Mouse (Mus musculus): ENCODE measurements around the gene Dact1. TPM values are rescaled to one million over a fixed set of nuclear protein-coding genes. Genes with fewer than 3 reads are reported as not detected.

Dact1 gene
- total and polyA plus RNA-seq, 3 experiments = 2.7 to 4.6 (median 3.7) TPM

DNA sequence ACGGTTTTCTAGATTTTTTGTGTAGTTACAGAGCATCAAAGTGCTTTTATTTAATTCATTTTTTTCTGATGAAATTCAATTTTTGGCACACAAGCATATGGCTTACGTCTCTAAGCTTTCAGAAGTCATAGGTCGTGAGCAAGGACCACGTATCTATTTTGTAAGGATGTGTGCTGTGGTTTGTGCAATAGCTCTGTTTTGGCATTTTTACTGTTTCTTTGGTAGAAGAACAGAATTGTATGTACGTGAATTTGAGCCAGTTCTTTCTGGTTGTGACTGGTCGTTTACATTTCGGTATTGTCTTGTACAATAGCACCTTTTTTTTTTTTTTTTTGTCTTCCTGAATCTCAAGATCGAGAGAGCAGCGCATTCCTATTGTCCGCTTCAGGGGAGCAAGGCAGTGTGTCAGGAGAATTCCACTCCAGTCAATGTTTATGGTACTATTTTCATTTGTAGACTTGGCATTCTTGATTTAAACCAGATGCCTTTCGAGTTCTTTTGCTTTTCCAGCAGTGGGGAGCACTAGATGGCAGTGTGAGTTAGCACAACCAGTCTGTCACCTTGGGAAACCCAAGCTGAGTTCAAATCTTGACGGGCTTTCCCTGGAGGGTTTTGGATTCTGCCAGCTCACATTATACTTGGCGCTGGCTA is 1.7 kb downstream of the Dact1 start:
- Histone ChIP-seq H3K9me3 (replicated peaks; ENCODE audit: low read length) (peaks cover 8% of the 10 kb centered on the region), H3K4me2 (ENCODE audit: insufficient read depth, low read depth, poor library complexity, severe bottlenecking) (no peak overlapping the region), H3K27me3 (replicated peaks) (no peaks in the 10 kb centered on the region), H3K4me1 (ENCODE audit: control insufficient read depth in 1 of 2, insufficient read depth in 2 of 2) (no peaks in the 10 kb centered on the region), H3K36me3 (replicated peaks in 1 of 2; ENCODE audit: control insufficient read depth in 1 of 2, insufficient read depth in 1 of 2, low read length in 1 of 2) (peaks cover 3 to 24% of the 10 kb centered on the region in 2 experiments), H3K79me2 (replicated peaks; ENCODE audit: control insufficient read depth, extremely low read depth, insufficient read depth, poor library complexity, severe bottlenecking) (no peaks in the 10 kb centered on the region), H3K27ac (ENCODE audit: insufficient read depth, low read depth) (no peak overlapping the region), H3K9ac (ENCODE audit: insufficient read depth, low read depth) (no peak overlapping the region), H3K4me3 (replicated peaks in 1 of 3; ENCODE audit: low read depth in 2 of 3, low read length in 2 of 3, poor library complexity in 1 of 3) (no peak overlapping the region)
- TF ChIP-seq GABPA (IDR thresholded peaks at IDR 0.05; ENCODE audit: insufficient replicate concordance, low read depth, low read length) = no peak
- peak; percentile 69 for TF ChIP-seq RAD21 (IDR thresholded peaks at IDR 0.05; ENCODE audit: low read depth, low read length)
- TF ChIP-seq CHD2 (IDR thresholded peaks at IDR 0.05; ENCODE audit: low read length) = no peak
- no peak for TF ChIP-seq JUND (conservative IDR thresholded peaks at IDR 0.05; ENCODE audit: low read depth, low read length)
- no peak for TF ChIP-seq EP300 (IDR thresholded peaks at IDR 0.05; ENCODE audit: low read length)
- no peak for TF ChIP-seq MAZ (IDR thresholded peaks at IDR 0.05; ENCODE audit: low read depth, low read length)
- no peak for TF ChIP-seq MYC (IDR thresholded peaks at IDR 0.05; ENCODE audit: low read depth, low read length)
- TF ChIP-seq NELFE (IDR thresholded peaks at IDR 0.05; ENCODE audit: low read depth, low read length) = no peak
- TF ChIP-seq ETS1 (conservative IDR thresholded peaks at IDR 0.05; ENCODE audit: low read depth, low read length) = no peak
- TF ChIP-seq BHLHE40 (IDR thresholded peaks at IDR 0.05; ENCODE audit: low read depth, low read length) = no peak
- no peak for TF ChIP-seq ZMIZ1 (IDR thresholded peaks at IDR 0.05; ENCODE audit: low read depth, low read length)
- no peak for TF ChIP-seq SIN3A (IDR thresholded peaks at IDR 0.05; ENCODE audit: low read length)
- TF ChIP-seq ZKSCAN1 (IDR thresholded peaks at IDR 0.05; ENCODE audit: borderline replicate concordance, low read depth, low read length) = no peak
- TF ChIP-seq ZC3H11A (IDR thresholded peaks at IDR 0.05; ENCODE audit: low read depth, low read length) = no peak; the same call in 1 of the 2 replicates
- no peak for TF ChIP-seq POLR2AphosphoS2 (IDR thresholded peaks at IDR 0.05; ENCODE audit: low read depth, low read length)
- TF ChIP-seq TBP (conservative IDR thresholded peaks at IDR 0.05; ENCODE audit: low read depth, low read length) = no peak
- no peak for TF ChIP-seq MXI1 (IDR thresholded peaks at IDR 0.05; ENCODE audit: low read depth, low read length)
- TF ChIP-seq ELF1 (IDR thresholded peaks at IDR 0.05; ENCODE audit: low read depth, low read length) = no peak
- TF ChIP-seq CTCF (conservative IDR thresholded peaks at IDR 0.05 in 1 of 2, IDR thresholded peaks at IDR 0.05 in 1 of 2; ENCODE audit: low read depth in 2 of 2, low read length in 2 of 2) = peak in 1 of 2 experiments; percentile 62; a peak in 2 of 4 replicates
- peak; percentile 54 for TF ChIP-seq SMC3 (IDR thresholded peaks at IDR 0.05; ENCODE audit: low read depth, low read length)
- TF ChIP-seq E2F4 (IDR thresholded peaks at IDR 0.05; ENCODE audit: insufficient replicate concordance, low read depth, low read length) = no peak
- dilution Hi-C loops (cut with MboI; ENCODE audit: extremely low pct_ligation_motif_present, extremely low pct_unique_long_range_greater_than_20kb, low sequenced_read_pairs) (no loop called here), in situ Hi-C loops (cut with MboI; ENCODE audit: low pct_ligation_motif_present, low pct_unique_long_range_greater_than_20kb, low sequenced_read_pairs) (loop anchor here (25.0 kb wide), 1 partner anchor 401 kb away; no protein-coding TSS in a partner anchor)
- DNase-seq (ENCODE audit: extremely low read depth) = peak; percentile 8

DNA sequence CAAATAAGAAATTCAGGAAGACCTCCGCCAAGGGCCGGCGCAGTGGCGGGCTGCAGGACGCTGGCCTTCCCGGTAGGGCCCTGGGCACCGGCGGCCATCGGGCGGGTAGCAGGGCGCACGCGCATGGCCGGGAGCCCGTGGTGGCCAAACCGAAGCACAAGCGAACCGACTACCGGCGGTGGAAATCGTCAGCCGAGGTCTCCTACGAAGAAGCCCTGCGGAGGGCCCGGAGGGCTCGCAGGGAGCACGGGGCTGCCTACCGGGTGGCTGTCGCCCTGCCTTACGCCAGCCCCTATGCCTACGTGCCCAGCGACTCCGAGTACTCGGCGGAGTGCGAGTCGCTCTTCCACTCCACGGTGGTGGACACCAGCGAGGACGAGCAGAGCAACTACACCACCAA is 8.6 kb downstream of the Dact1 start:
- TF ChIP-seq ZKSCAN1 (IDR thresholded peaks at IDR 0.05; ENCODE audit: borderline replicate concordance, low read depth, low read length) (no peak), KAT2A (IDR thresholded peaks at IDR 0.05; ENCODE audit: insufficient replicate concordance, low read length) (no peak), EP300 (IDR thresholded peaks at IDR 0.05; ENCODE audit: low read length) (no peak), ELF1 (IDR thresholded peaks at IDR 0.05; ENCODE audit: low read depth, low read length) (no peak), MYC (IDR thresholded peaks at IDR 0.05; ENCODE audit: low read depth, low read length) (no peak), CHD2 (IDR thresholded peaks at IDR 0.05; ENCODE audit: low read length) (no peak), GABPA (IDR thresholded peaks at IDR 0.05; ENCODE audit: insufficient replicate concordance, low read depth, low read length) (no peak), PAX5 (IDR thresholded peaks at IDR 0.05; ENCODE audit: low read length) (no peak), POLR2AphosphoS2 (IDR thresholded peaks at IDR 0.05; ENCODE audit: low read depth, low read length) (no peak), ZMIZ1 (IDR thresholded peaks at IDR 0.05; ENCODE audit: low read depth, low read length) (no peak), E2F4 (IDR thresholded peaks at IDR 0.05; ENCODE audit: insufficient replicate concordance, low read depth, low read length) (no peak), CHD1 (IDR thresholded peaks at IDR 0.05; ENCODE audit: low read depth, low read length) (no peak), MEF2A (IDR thresholded peaks at IDR 0.05; ENCODE audit: borderline replicate concordance, low read depth, low read length) (no peak), NRF1 (IDR thresholded peaks at IDR 0.05; ENCODE audit: low read depth, low read length) (no peak), ZC3H11A (IDR thresholded peaks at IDR 0.05; ENCODE audit: low read depth, low read length) (no peak), TBP (conservative IDR thresholded peaks at IDR 0.05; ENCODE audit: low read depth, low read length) (no peak), USF2 (conservative IDR thresholded peaks at IDR 0.05; ENCODE audit: low read depth, low read length) (no peak), HCFC1 (IDR thresholded peaks at IDR 0.05; ENCODE audit: low read depth, low read length) (no peak), JUND (conservative IDR thresholded peaks at IDR 0.05; ENCODE audit: low read depth, low read length) (no peak), JUN (IDR thresholded peaks at IDR 0.05; ENCODE audit: insufficient read depth, low read depth, low read length) (no peak)
- no peaks in the 10 kb centered on the region for H3K27me3 ChIP-seq (replicated peaks)
- dilution Hi-C loops (cut with MboI; ENCODE audit: extremely low pct_ligation_motif_present, extremely low pct_unique_long_range_greater_than_20kb, low sequenced_read_pairs) = no loop called here
- no peak overlapping the region for H3K9ac ChIP-seq (ENCODE audit: insufficient read depth, low read depth)
- H3K4me3 ChIP-seq (replicated peaks in 1 of 3; ENCODE audit: low read depth in 2 of 3, low read length in 2 of 3, poor library complexity in 1 of 3) = no peak overlapping the region
- in situ Hi-C loops (cut with MboI; ENCODE audit: low pct_ligation_motif_present, low pct_unique_long_range_greater_than_20kb, low sequenced_read_pairs) = loop anchor here (25.0 kb wide), 1 partner anchor 394 kb away; no protein-coding TSS in a partner anchor
- no peaks in the 10 kb centered on the region for H3K79me2 ChIP-seq (replicated peaks; ENCODE audit: control insufficient read depth, extremely low read depth, insufficient read depth, poor library complexity, severe bottlenecking)
- no peaks in the 10 kb centered on the region for H3K9me3 ChIP-seq (replicated peaks; ENCODE audit: low read length)
- peaks cover 5 to 31% of the 10 kb centered on the region in 2 experiments for H3K36me3 ChIP-seq (replicated peaks in 1 of 2; ENCODE audit: control insufficient read depth in 1 of 2, insufficient read depth in 1 of 2, low read length in 1 of 2)
- DNase-seq (ENCODE audit: extremely low read depth) = no peak
- H3K4me2 ChIP-seq (ENCODE audit: insufficient read depth, low read depth, poor library complexity, severe bottlenecking) = no peak overlapping the region
- no peaks in the 10 kb centered on the region for H3K4me1 ChIP-seq (ENCODE audit: control insufficient read depth in 1 of 2, insufficient read depth in 2 of 2)
- no peak overlapping the region for H3K27ac ChIP-seq (ENCODE audit: insufficient read depth, low read depth)

Measured in CH12.LX (cell line).